Mouse (Mus musculus) midbrain, embryonic 15.5 days (tissue): Measurements from ENCODE around the gene 3110040M04Rik. TPM values are rescaled to one million over a fixed set of nuclear protein-coding genes. Genes with fewer than 3 reads are reported as not detected.

Source experiments
- ATAC-seq: fragments of 200-750 bp; cut with Nextera tagmentation; replicated peaks from 2 replicates; pipeline ENCODE4 v1.8.0; 2017; ENCODE audit warnings: moderate TSS enrichment
- H3K27ac ChIP-seq: fragments of 300-500 bp; sonication (generic); 2 replicates; pipeline ENCODE4 v1.5.1; 2015; ENCODE audit warnings: mild to moderate bottlenecking, inconsistent platforms
- H3K27me3 ChIP-seq: fragments of 300-500 bp; sonication (generic); replicated peaks from 2 replicates; pipeline ENCODE4 v1.6.1; 2015; ENCODE audit warnings: inconsistent platforms
- H3K36me3 ChIP-seq: fragments of 300-500 bp; sonication (generic); replicated peaks from 2 replicates; pipeline ENCODE4 v1.6.1; 2015; ENCODE audit warnings: inconsistent platforms
- H3K4me1 ChIP-seq: fragments of 300-500 bp; sonication (generic); 2 replicates; pipeline ENCODE4 v1.6.1; 2015; ENCODE audit warnings: inconsistent platforms
- H3K4me2 ChIP-seq: fragments of 300-500 bp; sonication (generic); 2 replicates; pipeline ENCODE4 v1.6.1; 2015; ENCODE audit warnings: inconsistent platforms, mild to moderate bottlenecking, moderate library complexity
- H3K4me3 ChIP-seq: fragments of 300-500 bp; sonication (generic); 2 replicates; pipeline ENCODE4 v1.5.1; 2015; ENCODE audit warnings: mild to moderate bottlenecking, inconsistent platforms
- H3K9ac ChIP-seq: fragments of 300-500 bp; sonication (generic); 2 replicates; pipeline ENCODE4 v1.6.1; 2015; ENCODE audit warnings: mild to moderate bottlenecking, inconsistent platforms
- H3K9me3 ChIP-seq: fragments of 300-500 bp; sonication (generic); 2 replicates; pipeline ENCODE4 v1.6.1; 2016; ENCODE audit warnings: inconsistent platforms
- WGBS: fragments of 180-500 bp; shearing (Covaris S2); methylation state at CpG from one replicate; pipeline ENCODE4 v1.1.7; 2015; ENCODE audit warnings: mixed read lengths; 5-methylcytosine and 5-hydroxymethylcytosine counted together
- polyA plus RNA-seq: library from polyadenylated mRNA; unstranded; fragments of >200 nt; fragmentation: Nextera tagmentation; extraction: Ambion mirVana; gene quantifications from 2 replicates; pipeline ENCODE4 v1.2.1, GENCODE M21; 2015

Gene 3110040M04Rik
- polyA plus RNA-seq, 1 experiment from 2014 or later = not detected

DNA sequence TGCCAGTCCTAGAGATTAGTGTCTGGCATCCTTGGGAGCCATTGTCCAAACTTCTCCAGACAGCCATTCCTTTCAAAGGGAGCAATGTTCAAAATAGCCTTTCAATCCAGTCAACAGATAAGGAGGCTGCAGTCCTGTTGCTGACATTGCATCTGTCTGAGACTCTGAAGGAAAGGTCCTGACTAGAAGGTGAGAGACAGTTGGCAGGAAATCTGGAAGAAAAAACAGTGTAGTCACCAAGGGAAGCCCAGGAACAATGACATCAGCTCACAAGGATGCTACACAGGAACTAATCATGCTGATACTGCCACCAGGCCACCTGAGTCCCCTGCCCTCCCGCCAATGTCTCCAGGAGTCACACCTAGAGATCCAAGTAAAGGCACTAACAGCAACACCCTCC is 19.5 kb downstream of the 3110040M04Rik start:
- Histone ChIP-seq H3K9me3 (no peaks in the 10 kb centered on the region), H3K27me3 (no peaks in the 10 kb centered on the region), H3K9ac (no peak overlapping the region), H3K27ac (no peak overlapping the region), H3K4me3 (no peak overlapping the region), H3K36me3 (no peaks in the 10 kb centered on the region), H3K4me1 (no peaks in the 10 kb centered on the region), H3K4me2 (no peak overlapping the region)
- ATAC-seq = no peak
- 80% methylated on average over 1 of the region's 1 CpGs for WGBS

DNA sequence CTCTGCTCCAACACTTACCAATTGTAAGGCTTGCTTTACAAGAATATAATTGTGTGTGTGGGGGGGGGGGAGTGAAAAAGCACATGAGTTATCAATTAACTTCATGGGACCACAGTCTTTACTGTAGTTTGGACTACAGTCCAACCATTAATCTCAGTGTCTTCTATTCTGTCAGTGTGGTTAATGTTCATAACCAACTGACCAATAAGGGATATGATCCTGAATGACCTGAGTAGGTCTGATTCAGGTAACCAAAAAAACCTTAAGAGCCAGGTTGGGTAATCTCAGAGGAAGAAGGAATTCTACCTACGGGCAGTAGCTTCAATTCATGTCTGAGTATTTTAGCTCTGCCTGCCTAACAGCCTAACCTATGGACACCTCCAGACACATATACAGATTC is 20.6 kb downstream of the 3110040M04Rik start:
- no peaks in the 10 kb centered on the region for H3K36me3 ChIP-seq
- no peak overlapping the region for H3K4me2 ChIP-seq
- H3K4me1 ChIP-seq = no peaks in the 10 kb centered on the region
- no peak overlapping the region for H3K4me3 ChIP-seq
- no peaks in the 10 kb centered on the region for H3K27me3 ChIP-seq
- no peak for ATAC-seq
- H3K9ac ChIP-seq = no peak overlapping the region
- H3K9me3 ChIP-seq = no peaks in the 10 kb centered on the region
- 100% methylated on average over 1 of the region's 1 CpGs for WGBS
- no peak overlapping the region for H3K27ac ChIP-seq

DNA sequence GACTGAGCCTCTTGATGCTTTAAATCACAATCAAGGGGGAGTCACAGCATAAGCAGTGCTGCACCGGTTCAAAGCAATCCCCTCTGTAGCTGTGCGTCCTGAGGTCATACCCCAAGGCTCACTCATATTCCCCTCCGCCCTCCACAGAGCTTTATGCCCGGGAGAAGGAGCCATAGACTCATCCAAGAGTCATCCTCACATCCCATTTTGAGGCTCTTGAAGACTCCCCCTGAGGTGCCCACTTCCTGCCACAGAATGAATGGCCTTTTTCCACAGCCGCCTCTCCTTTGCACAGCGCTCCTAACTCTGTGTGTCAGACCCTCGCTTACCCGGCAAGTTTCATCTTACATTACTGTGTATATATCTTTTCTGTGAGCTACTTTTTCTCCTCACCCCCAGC is 23.6 kb downstream of the 3110040M04Rik start:
- H3K4me2 ChIP-seq = no peak overlapping the region
- WGBS = 86% methylated on average over 8 of the region's 8 CpGs
- no peak overlapping the region for H3K27ac ChIP-seq
- no peak overlapping the region for H3K9ac ChIP-seq
- ATAC-seq = no peak
- no peaks in the 10 kb centered on the region for H3K9me3 ChIP-seq
- H3K4me1 ChIP-seq = no peaks in the 10 kb centered on the region
- H3K4me3 ChIP-seq = no peak overlapping the region
- no peaks in the 10 kb centered on the region for H3K27me3 ChIP-seq
- no peaks in the 10 kb centered on the region for H3K36me3 ChIP-seq

- no peak overlapping the region for H3K4me3 ChIP-seq
- H3K4me2 ChIP-seq = no peak overlapping the region
- H3K9ac ChIP-seq = no peak overlapping the region
- no peaks in the 10 kb centered on the region for H3K27me3 ChIP-seq
- ATAC-seq = no peak
- H3K4me1 ChIP-seq = no peaks in the 10 kb centered on the region
- no peaks in the 10 kb centered on the region for H3K36me3 ChIP-seq
- 83% methylated on average over 1 of the region's 1 CpGs for WGBS
- H3K27ac ChIP-seq = no peak overlapping the region
- H3K9me3 ChIP-seq = no peaks in the 10 kb centered on the region
Measured at GRCm38 (mm10) chr1:151228320-151228989, 24.5 kb downstream of the 3110040M04Rik start.

DNA sequence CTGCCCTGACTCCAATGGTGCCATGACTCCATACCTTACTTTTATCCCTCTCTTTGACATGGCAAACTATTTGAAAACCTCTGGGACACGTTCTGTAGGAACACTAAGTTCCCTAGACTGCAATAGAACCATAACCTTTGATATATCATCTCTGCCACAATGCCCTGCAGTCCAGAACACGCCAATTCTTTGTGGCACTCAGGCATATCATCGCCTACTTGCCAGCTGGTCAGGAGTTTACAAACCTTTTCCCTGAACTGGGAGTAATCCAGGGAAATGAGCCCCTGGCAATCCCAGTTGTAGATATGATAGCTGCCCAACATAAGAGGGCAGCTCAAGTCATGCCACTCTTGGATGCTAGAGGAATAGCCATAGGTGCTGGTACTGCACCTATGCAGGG is 28.4 kb downstream of the 3110040M04Rik start:
- Histone ChIP-seq H3K4me2 (no peak overlapping the region), H3K27ac (no peak overlapping the region), H3K9ac (no peak overlapping the region), H3K36me3 (no peaks in the 10 kb centered on the region), H3K4me1 (no peaks in the 10 kb centered on the region), H3K27me3 (no peaks in the 10 kb centered on the region), H3K9me3 (no peaks in the 10 kb centered on the region), H3K4me3 (no peak overlapping the region)
- ATAC-seq = no peak
- WGBS = 89% methylated on average over 3 of the region's 3 CpGs

DNA sequence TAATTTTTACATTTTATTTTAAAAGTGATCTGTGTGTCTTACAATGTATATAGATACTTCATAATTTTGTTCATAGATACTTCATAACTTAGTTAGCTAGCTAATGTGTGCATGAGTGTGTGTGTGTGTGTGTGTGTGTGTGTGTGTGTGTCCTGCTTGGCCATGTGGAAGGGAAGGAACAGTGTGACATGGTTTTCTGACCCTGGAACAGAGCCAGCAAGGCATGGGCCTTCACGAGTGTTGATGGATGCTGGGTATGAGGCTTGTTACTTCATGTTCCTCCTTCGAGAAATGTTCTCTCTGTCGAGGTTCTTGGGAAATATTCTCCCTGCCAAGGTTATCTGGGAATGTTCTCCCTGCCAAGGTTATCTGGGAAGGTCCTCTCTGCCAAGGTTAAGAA is 29.8 kb downstream of the 3110040M04Rik start:
- H3K27ac ChIP-seq = no peak overlapping the region
- H3K4me2 ChIP-seq = no peak overlapping the region
- no peak for ATAC-seq
- no peaks in the 10 kb centered on the region for H3K9me3 ChIP-seq
- no peaks in the 10 kb centered on the region for H3K36me3 ChIP-seq
- no peak overlapping the region for H3K4me3 ChIP-seq
- H3K27me3 ChIP-seq = no peaks in the 10 kb centered on the region
- no peak overlapping the region for H3K9ac ChIP-seq
- no peaks in the 10 kb centered on the region for H3K4me1 ChIP-seq
- 88% methylated on average over 3 of the region's 3 CpGs for WGBS

DNA sequence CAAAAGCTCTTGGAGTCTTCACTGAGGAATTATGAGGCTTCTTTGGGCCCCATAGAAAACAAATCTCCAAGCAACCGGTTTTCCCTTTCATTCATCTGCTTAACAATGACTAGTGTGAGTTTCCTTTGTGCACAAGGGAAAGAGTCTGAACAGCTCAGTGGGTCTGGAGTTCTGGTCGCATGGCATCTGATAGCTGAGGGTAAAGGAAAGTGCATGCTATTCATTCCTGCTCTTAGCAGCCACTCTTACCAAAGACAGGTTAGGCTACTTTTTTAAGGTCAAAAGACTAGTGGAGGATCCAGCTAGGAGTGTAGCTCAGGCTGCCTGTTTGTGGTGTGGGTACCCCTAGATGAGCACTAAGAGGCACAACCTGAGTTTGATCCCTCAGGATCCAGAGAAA is 31.7 kb downstream of the 3110040M04Rik start:
- H3K27ac ChIP-seq = no peak overlapping the region
- H3K4me1 ChIP-seq = no peaks in the 10 kb centered on the region
- no peaks in the 10 kb centered on the region for H3K27me3 ChIP-seq
- H3K36me3 ChIP-seq = no peaks in the 10 kb centered on the region
- no peak overlapping the region for H3K9ac ChIP-seq
- no peak for ATAC-seq
- no peak overlapping the region for H3K4me2 ChIP-seq
- H3K4me3 ChIP-seq = no peak overlapping the region
- peaks cover 3% of the 10 kb centered on the region; the same call in 1 of the 2 replicates for H3K9me3 ChIP-seq
- 8% methylated on average over 2 of the region's 2 CpGs for WGBS

DNA sequence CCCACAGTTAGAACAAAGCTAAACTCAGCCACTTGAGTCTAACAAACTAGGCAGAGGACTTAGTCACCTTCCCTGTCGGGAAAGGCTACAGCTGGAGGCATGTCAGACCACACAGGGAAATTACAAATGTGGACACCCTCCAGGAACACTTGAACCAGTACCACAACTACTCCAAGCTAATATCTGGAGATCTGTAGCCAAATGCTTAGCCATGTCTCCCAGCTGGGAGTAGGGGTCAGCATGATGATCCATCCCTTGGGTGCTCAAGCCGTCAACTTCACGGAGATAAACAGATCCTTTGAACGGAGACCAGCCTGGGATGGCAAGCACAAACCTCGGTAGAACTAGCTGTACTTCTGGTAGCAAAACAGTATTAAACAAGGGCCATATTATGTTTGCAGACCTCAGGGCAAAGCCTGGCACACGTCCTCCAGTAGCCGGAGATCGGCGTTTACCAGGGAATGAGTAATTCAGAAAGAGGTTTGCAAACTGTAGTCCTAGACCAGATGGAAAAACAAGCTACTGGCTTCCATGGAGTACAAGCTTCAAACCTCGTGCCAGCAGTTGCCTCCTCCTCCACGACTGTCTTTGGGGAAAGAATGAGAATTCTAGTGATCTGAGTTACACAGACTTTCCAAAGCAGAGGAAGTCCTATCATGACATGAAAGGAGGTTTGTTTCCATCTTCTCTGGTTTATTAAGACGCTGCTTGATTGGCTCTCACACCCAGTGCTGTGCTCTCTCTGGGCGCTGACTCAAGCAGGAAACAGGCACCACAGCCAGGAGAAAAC is 32.4 kb downstream of the 3110040M04Rik start:
- no peaks in the 10 kb centered on the region for H3K4me1 ChIP-seq
- H3K4me2 ChIP-seq = no peak overlapping the region
- H3K36me3 ChIP-seq = no peaks in the 10 kb centered on the region
- no peak for ATAC-seq
- H3K9ac ChIP-seq = no peak overlapping the region
- no peak overlapping the region for H3K4me3 ChIP-seq
- H3K27ac ChIP-seq = no peak overlapping the region
- peaks cover 8% of the 10 kb centered on the region; the same call in 1 of the 2 replicates for H3K9me3 ChIP-seq
- H3K27me3 ChIP-seq = no peaks in the 10 kb centered on the region
- WGBS = 79% methylated on average over 13 of the region's 13 CpGs

DNA sequence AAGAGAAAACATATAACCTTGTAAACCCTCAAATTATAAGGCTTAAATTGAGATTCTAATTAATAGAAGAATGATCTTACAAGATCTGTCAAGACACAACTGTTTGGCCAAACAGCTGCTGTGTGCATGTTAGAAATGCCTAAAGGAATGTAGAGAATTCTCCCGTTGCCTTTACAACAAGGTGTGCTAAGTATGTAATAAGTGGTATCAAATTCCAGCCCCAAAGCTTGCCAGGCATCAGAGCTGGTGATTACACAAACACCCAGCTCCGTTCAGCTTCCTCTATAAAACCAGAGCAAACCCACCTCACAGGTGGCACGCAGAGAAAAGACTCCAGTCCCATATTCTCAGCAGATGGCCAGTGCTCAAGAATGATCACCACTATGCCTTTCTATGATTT is 33.9 kb downstream of the 3110040M04Rik start:
- Histone ChIP-seq H3K4me1 (no peaks in the 10 kb centered on the region), H3K27ac (no peak overlapping the region), H3K36me3 (no peaks in the 10 kb centered on the region), H3K27me3 (no peaks in the 10 kb centered on the region), H3K4me3 (no peak overlapping the region), H3K9ac (no peak overlapping the region), H3K4me2 (no peak overlapping the region), H3K9me3 (peaks cover 8% of the 10 kb centered on the region; the same call in 1 of the 2 replicates)
- ATAC-seq = no peak
- WGBS = 90% methylated on average over 3 of the region's 3 CpGs

GRCm38 (mm10) chr1:151243332-151243731 is 39.4 kb downstream of the 3110040M04Rik start:
- no peaks in the 10 kb centered on the region for H3K27me3 ChIP-seq
- ATAC-seq = no peak
- no peaks in the 10 kb centered on the region for H3K36me3 ChIP-seq
- H3K9ac ChIP-seq = no peak overlapping the region
- H3K27ac ChIP-seq = no peak overlapping the region
- no peak overlapping the region for H3K4me3 ChIP-seq
- H3K4me2 ChIP-seq = no peak overlapping the region
- peaks cover 8% of the 10 kb centered on the region; the same call in 1 of the 2 replicates for H3K9me3 ChIP-seq
- H3K4me1 ChIP-seq = no peaks in the 10 kb centered on the region
- WGBS = 88% methylated on average over 4 of the region's 4 CpGs

DNA sequence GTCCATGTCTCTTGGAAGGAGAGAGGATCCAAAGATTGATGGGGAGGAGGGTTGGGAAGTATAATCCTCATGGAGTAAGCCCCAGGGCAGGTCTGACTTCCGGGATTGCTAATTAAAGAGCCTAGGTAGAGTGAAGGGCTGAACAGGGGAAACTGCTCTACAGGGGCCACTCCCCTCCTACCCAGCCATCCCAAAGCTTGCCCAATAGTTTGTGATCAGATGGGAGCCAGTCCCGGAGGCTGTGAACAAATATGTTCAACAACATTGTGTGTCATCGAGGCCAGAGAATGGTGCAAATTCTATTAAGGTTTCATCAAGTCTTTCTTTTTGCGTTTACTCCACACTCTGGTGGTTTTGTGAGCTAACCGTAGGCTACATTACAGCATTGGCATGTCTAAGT is 40.1 kb downstream of the 3110040M04Rik start:
- no peak for ATAC-seq
- WGBS = 86% methylated on average over 5 of the region's 5 CpGs
- H3K27ac ChIP-seq = no peak overlapping the region

DNA sequence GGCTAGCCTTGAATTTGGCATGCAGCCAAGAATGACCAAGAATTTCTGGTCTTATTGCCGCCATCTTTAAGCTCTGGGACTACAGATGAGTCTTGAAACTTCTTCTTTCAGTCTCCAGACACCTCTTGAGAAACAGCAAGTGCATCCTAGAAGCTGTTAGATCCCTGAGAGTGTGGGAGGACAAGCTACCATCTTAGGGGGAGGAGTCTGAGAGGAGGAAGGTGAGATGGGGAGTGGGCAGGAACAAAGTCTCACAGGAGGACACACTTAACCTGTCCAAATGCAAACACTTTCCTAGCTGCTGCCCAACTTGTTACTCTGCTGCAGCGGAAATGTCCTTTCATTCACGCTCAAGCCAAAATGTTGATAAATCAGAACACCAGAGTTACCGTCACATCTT is 40.8 kb downstream of the 3110040M04Rik start:
- no peaks in the 10 kb centered on the region for H3K27me3 ChIP-seq
- ATAC-seq = no peak
- H3K4me1 ChIP-seq = no peaks in the 10 kb centered on the region
- H3K9me3 ChIP-seq = peaks cover 8% of the 10 kb centered on the region; the same call in 1 of the 2 replicates
- WGBS = 96% methylated on average over 4 of the region's 4 CpGs
- H3K4me3 ChIP-seq = no peak overlapping the region
- no peaks in the 10 kb centered on the region for H3K36me3 ChIP-seq
- H3K9ac ChIP-seq = no peak overlapping the region
- no peak overlapping the region for H3K4me2 ChIP-seq
- H3K27ac ChIP-seq = no peak overlapping the region

More for the DNA sequence above, 40.1 kb downstream of the 3110040M04Rik start:
- Histone ChIP-seq H3K4me1 (no peaks in the 10 kb centered on the region), H3K27me3 (no peaks in the 10 kb centered on the region), H3K9ac (no peak overlapping the region), H3K4me3 (no peak overlapping the region), H3K36me3 (no peaks in the 10 kb centered on the region), H3K4me2 (no peak overlapping the region), H3K9me3 (peaks cover 8% of the 10 kb centered on the region; the same call in 1 of the 2 replicates)

GRCm38 (mm10) chr1:151245165-151245564 is 41.2 kb downstream of the 3110040M04Rik start:
- Histone ChIP-seq H3K4me1 (no peaks in the 10 kb centered on the region), H3K36me3 (no peaks in the 10 kb centered on the region), H3K27ac (no peak overlapping the region), H3K9me3 (peaks cover 8% of the 10 kb centered on the region; the same call in 1 of the 2 replicates), H3K4me2 (no peak overlapping the region), H3K27me3 (no peaks in the 10 kb centered on the region), H3K9ac (no peak overlapping the region), H3K4me3 (no peak overlapping the region)
- WGBS = 81% methylated on average over 10 of the region's 10 CpGs
- ATAC-seq = no peak
